Mouse (Mus musculus) CH12.LX (cell line): ENCODE measurements around the gene Vsir. TPM values are rescaled to one million over a fixed set of nuclear protein-coding genes. Genes with fewer than 3 reads are reported as not detected.

Source experiments
- DNase-seq: peaks from one replicate; pipeline ENCODE4 v3.0.0-alpha.2; 2013; ENCODE audit errors: extremely low read depth
- H3K27ac ChIP-seq: 2 replicates; pipeline ENCODE4 v1.5.1; 2012; ENCODE audit warnings: low read depth, mild to moderate bottlenecking, control low read depth, moderate library complexity; ENCODE audit not compliant: insufficient read depth
- H3K27me3 ChIP-seq: replicated peaks from 2 replicates; pipeline ENCODE3; 2012; ENCODE audit warnings: inconsistent platforms
- H3K36me3 ChIP-seq, 2 experiments: replicated peaks in 1 of 2; 2 replicates each; pipeline versions ENCODE3 to v1.6.1; 2012; ENCODE audit warnings: inconsistent platforms in 1 of 2, low read length in 1 of 2, mild to moderate bottlenecking in 1 of 2, mixed read lengths in 1 of 2, moderate library complexity in 1 of 2; ENCODE audit not compliant: control insufficient read depth in 1 of 2, insufficient read depth in 1 of 2
- H3K4me1 ChIP-seq, 2 experiments: 2 replicates each; pipeline ENCODE4 v1.6.1; 2012; ENCODE audit warnings: inconsistent platforms in 1 of 2, moderate library complexity in 1 of 2; ENCODE audit not compliant: insufficient read depth in 2 of 2, control insufficient read depth in 1 of 2
- H3K4me2 ChIP-seq: 2 replicates; pipeline ENCODE4 v1.6.1; 2012; ENCODE audit warnings: low read depth, mild to moderate bottlenecking, control low read depth; ENCODE audit not compliant: poor library complexity, insufficient read depth, severe bottlenecking
- H3K4me3 ChIP-seq, 3 experiments: fragments of 150-350 bp in 1 of 3; sonication (generic) in 1 of 3; replicated peaks in 1 of 3; 2 replicates each; pipeline versions ENCODE3 to v1.5.1; 2011 to 2012; ENCODE audit warnings: low read depth in 2 of 3, low read length in 2 of 3, mild to moderate bottlenecking in 2 of 3, moderate library complexity in 2 of 3, control low read depth in 1 of 3, improper control_type of control experiment in 1 of 3, inconsistent platforms in 1 of 3, mixed read lengths in 1 of 3; ENCODE audit not compliant: poor library complexity in 1 of 3
- H3K79me2 ChIP-seq: replicated peaks from 2 replicates; pipeline ENCODE4 v1.6.1; 2012; ENCODE audit warnings: mild to moderate bottlenecking, moderate library complexity; ENCODE audit not compliant: control insufficient read depth, poor library complexity, insufficient read depth, severe bottlenecking; ENCODE audit errors: extremely low read depth
- H3K9ac ChIP-seq: 2 replicates; pipeline ENCODE4 v1.6.1; 2012; ENCODE audit warnings: low read depth, mild to moderate bottlenecking, control low read depth, moderate library complexity; ENCODE audit not compliant: insufficient read depth
- H3K9me3 ChIP-seq: replicated peaks from 2 replicates; pipeline ENCODE3; 2012; ENCODE audit warnings: low read length, inconsistent platforms, mixed read lengths
- CHD2 ChIP-seq: IDR thresholded peaks from 2 replicates; pipeline ENCODE4 v1.6.1; 2011; ENCODE audit warnings: low read length, improper control_type of control experiment
- CTCF ChIP-seq, 2 experiments: IDR thresholded peaks in 1 of 2; conservative IDR thresholded peaks in 1 of 2; 2 replicates each; pipeline ENCODE4 v1.5.1; 2011 to 2012; ENCODE audit warnings: low read depth in 2 of 2, low read length in 2 of 2, improper control_type of control experiment in 1 of 2, inconsistent platforms in 1 of 2, mild to moderate bottlenecking in 1 of 2, moderate library complexity in 1 of 2
- E2F4 ChIP-seq: IDR thresholded peaks from 2 replicates; pipeline ENCODE4 v1.6.1; 2011; ENCODE audit warnings: low read depth, low read length, improper control_type of control experiment; ENCODE audit not compliant: insufficient replicate concordance
- EP300 ChIP-seq: IDR thresholded peaks from 2 replicates; pipeline ENCODE4 v1.6.1; 2011; ENCODE audit warnings: low read length, improper control_type of control experiment
- ETS1 ChIP-seq: conservative IDR thresholded peaks from 2 replicates; pipeline ENCODE4 v1.6.1; 2012; ENCODE audit warnings: low read depth, mild to moderate bottlenecking, inconsistent platforms, low read length, improper control_type of control experiment, moderate library complexity
- GABPA ChIP-seq: IDR thresholded peaks from 2 replicates; pipeline ENCODE4 v1.6.1; 2012; ENCODE audit warnings: low read depth, low read length, improper control_type of control experiment, inconsistent platforms; ENCODE audit not compliant: insufficient replicate concordance
- HCFC1 ChIP-seq: IDR thresholded peaks from 2 replicates; pipeline ENCODE4 v1.6.1; 2012; ENCODE audit warnings: low read depth, mild to moderate bottlenecking, inconsistent platforms, low read length, improper control_type of control experiment
- JUN ChIP-seq: IDR thresholded peaks from 2 replicates; pipeline ENCODE4 v1.6.1; 2011; ENCODE audit warnings: low read depth, mild to moderate bottlenecking, low read length, improper control_type of control experiment, moderate library complexity; ENCODE audit not compliant: insufficient read depth
- KAT2A ChIP-seq: IDR thresholded peaks from 2 replicates; pipeline ENCODE4 v1.6.1; 2012; ENCODE audit warnings: low read length, improper control_type of control experiment, inconsistent platforms; ENCODE audit not compliant: insufficient replicate concordance
- MAFK ChIP-seq: IDR thresholded peaks from 2 replicates; pipeline ENCODE4 v1.6.1; 2011; ENCODE audit warnings: low read length, improper control_type of control experiment; ENCODE audit not compliant: insufficient replicate concordance
- MAX ChIP-seq: IDR thresholded peaks from 2 replicates; pipeline ENCODE4 v1.6.1; 2011; ENCODE audit warnings: low read length, improper control_type of control experiment
- MAZ ChIP-seq: IDR thresholded peaks from 2 replicates; pipeline ENCODE4 v1.6.1; 2012; ENCODE audit warnings: low read depth, mild to moderate bottlenecking, inconsistent platforms, low read length, improper control_type of control experiment, moderate library complexity
- MXI1 ChIP-seq: IDR thresholded peaks from 2 replicates; pipeline ENCODE4 v1.6.1; 2011; ENCODE audit warnings: mild to moderate bottlenecking, low read depth, low read length, improper control_type of control experiment
- NRF1 ChIP-seq: IDR thresholded peaks from 2 replicates; pipeline ENCODE4 v1.6.1; 2014; ENCODE audit warnings: low read depth, mild to moderate bottlenecking, inconsistent platforms, low read length, improper control_type of control experiment, moderate library complexity
- PAX5 ChIP-seq: IDR thresholded peaks from 2 replicates; pipeline ENCODE4 v1.6.1; 2012; ENCODE audit warnings: low read length, inconsistent platforms, mixed read lengths
- POLR2A ChIP-seq: IDR thresholded peaks from 2 replicates; pipeline ENCODE4 v1.6.1; 2011; ENCODE audit warnings: low read depth, mild to moderate bottlenecking, improper control_type of control experiment, low read length
- RAD21 ChIP-seq: IDR thresholded peaks from 2 replicates; pipeline ENCODE4 v1.6.1; 2011; ENCODE audit warnings: low read depth, mild to moderate bottlenecking, low read length, improper control_type of control experiment, moderate library complexity
- RCOR1 ChIP-seq: conservative IDR thresholded peaks from 2 replicates; pipeline ENCODE4 v1.6.1; 2012; ENCODE audit warnings: low read depth, mild to moderate bottlenecking, inconsistent platforms, low read length, improper control_type of control experiment
- SMC3 ChIP-seq: IDR thresholded peaks from 2 replicates; pipeline ENCODE4 v1.6.1; 2011; ENCODE audit warnings: low read depth, low read length, improper control_type of control experiment
- TBP ChIP-seq: conservative IDR thresholded peaks from 2 replicates; pipeline ENCODE4 v1.6.1; 2011; ENCODE audit warnings: low read depth, low read length, improper control_type of control experiment
- UBTF ChIP-seq: IDR thresholded peaks from 2 replicates; pipeline ENCODE4 v1.6.1; 2012; ENCODE audit warnings: low read depth, mild to moderate bottlenecking, inconsistent platforms, low read length, improper control_type of control experiment, moderate library complexity
- USF1 ChIP-seq: IDR thresholded peaks from 2 replicates; pipeline ENCODE4 v1.6.1; 2014; ENCODE audit warnings: low read depth, mild to moderate bottlenecking, inconsistent platforms, low read length, improper control_type of control experiment
- ZKSCAN1 ChIP-seq: IDR thresholded peaks from 2 replicates; pipeline ENCODE4 v1.6.1; 2012; ENCODE audit warnings: low read depth, inconsistent platforms, low read length, improper control_type of control experiment, borderline replicate concordance
- ZMIZ1 ChIP-seq: IDR thresholded peaks from 2 replicates; pipeline ENCODE4 v1.6.1; 2012; ENCODE audit warnings: low read depth, mild to moderate bottlenecking, inconsistent platforms, low read length, improper control_type of control experiment
- ZNF384 ChIP-seq: IDR thresholded peaks from 2 replicates; pipeline ENCODE4 v1.6.1; 2012; ENCODE audit warnings: low read depth, low read length, improper control_type of control experiment, inconsistent platforms
- dilution Hi-C: fragments of 300-500 bp; cut with MboI; formaldehyde crosslinking; loops from 2 replicates; pipeline ENCODE4 v1.14.3; 2020; ENCODE audit warnings: low sequenced_read_pairs; ENCODE audit not compliant: extremely low pct_unique_long_range_greater_than_20kb, extremely low pct_ligation_motif_present
- in situ Hi-C: fragments of 300-500 bp; cut with MboI; formaldehyde crosslinking; loops from 3 replicates; pipeline ENCODE4 v1.14.3; 2019; ENCODE audit warnings: low sequenced_read_pairs, low pct_ligation_motif_present, low pct_unique_long_range_greater_than_20kb, mixed read lengths
- polyA plus RNA-seq: library from polyadenylated mRNA; unstranded; fragments of >175 nt; gene quantifications from 2 replicates; pipeline ENCODE4 v1.2.1, GENCODE M21; 2012; ENCODE audit warnings: low read depth; ENCODE audit not compliant: insufficient read length
- total RNA-seq, 2 experiments: library from RNA; depleted of rRNA; stranded (reverse); fragments of 300-350 nt in 1 of 2; fragments of >200 nt in 1 of 2; gene quantifications; 2 replicates each; pipeline ENCODE4 v1.2.3; 2012 to 2014

Gene Vsir
- total and polyA plus RNA-seq, 3 experiments, result 4.7 to 9.5 (median 5.5) TPM

DNA sequence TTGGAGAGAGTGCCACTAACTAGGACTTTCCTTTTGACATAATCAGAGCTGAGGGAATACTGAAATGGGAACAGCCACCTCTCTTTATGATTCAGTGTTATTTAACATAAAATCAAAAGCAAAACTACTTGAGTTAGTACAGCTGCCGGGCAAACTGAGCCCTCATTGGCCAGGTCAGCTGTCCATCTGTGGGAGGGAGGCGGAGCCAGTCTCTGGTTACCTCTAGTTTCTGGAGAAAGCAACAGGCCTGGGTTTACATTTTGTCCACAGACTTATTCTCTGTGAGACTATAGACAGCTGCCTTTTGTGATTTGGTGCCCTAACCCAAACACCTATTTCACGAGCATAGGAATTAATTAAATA, 4.1 kb downstream of the Vsir start (continued):
- TF ChIP-seq SMC3 (no peak), JUN (no peak), POLR2A (no peak), GABPA (no peak), ZMIZ1 (no peak), USF1 (no peak), RAD21 (no peak), CHD2 (peak; percentile 78), NRF1 (no peak), HCFC1 (peak; percentile 22; the same call in 1 of the 2 replicates)

DNA sequence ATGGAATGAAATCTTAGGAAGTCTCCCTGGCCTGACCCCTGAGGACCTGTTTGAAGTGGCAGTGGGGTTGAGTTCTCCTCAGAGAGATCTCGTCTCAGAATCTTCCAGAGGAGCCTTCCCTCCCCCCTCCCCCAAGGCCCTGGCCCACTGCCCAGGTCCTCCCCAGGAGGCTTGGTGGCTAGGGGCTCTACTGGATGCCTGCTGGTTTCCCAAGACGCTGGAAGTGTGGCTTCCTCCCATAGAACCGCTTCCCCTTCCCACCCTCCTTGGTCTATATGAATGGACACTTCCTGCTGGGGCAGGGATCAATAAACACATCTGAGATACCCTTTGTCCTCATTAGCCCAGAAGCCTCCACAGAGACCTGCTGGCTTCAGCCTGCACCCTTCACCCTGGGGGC, 4.6 kb downstream of the Vsir start:
- H3K4me2 ChIP-seq, result peak overlapping the region; percentile 85; the same call in 1 of the 2 replicates
- peak overlapping the region; percentile 25 for H3K9ac ChIP-seq
- no peak overlapping the region for H3K4me3 ChIP-seq
- no peaks in the 10 kb centered on the region for H3K79me2 ChIP-seq
- H3K27ac ChIP-seq, result peak overlapping the region; percentile 19; the same call in 1 of the 2 replicates
- TF ChIP-seq EP300 (no peak), POLR2A (no peak), TBP (no peak), MXI1 (no peak), E2F4 (no peak), MAX (no peak), ETS1 (no peak), PAX5 (no peak), MAZ (no peak), KAT2A (no peak), MAFK (no peak), UBTF (no peak), CTCF (conservative IDR thresholded peaks at IDR 0.05 in 1 of 2, IDR thresholded peaks at IDR 0.05 in 1 of 2; ENCODE audit: low read depth in 2 of 2, low read length in 2 of 2) (no peak), ZNF384 (no peak), HCFC1 (no peak), ZMIZ1 (no peak), RCOR1 (no peak), ZKSCAN1 (no peak)
- TF ChIP-seq, all 38 proteins: peak for 0
- H3K9me3 ChIP-seq, result no peaks in the 10 kb centered on the region
- dilution Hi-C loops (no loop called here), in situ Hi-C loops (loop anchor here (5.0 kb wide), 1 partner anchor 41 kb away; no protein-coding TSS in a partner anchor)
- H3K36me3 ChIP-seq, result no peaks in the 10 kb centered on the region
- H3K27me3 ChIP-seq, result peaks cover 14% of the 10 kb centered on the region
- no peak for DNase-seq
- H3K4me1 ChIP-seq, result peaks cover 27 to 55% of the 10 kb centered on the region in 2 experiments
